Mouse (Mus musculus) CH12.LX (cell line): ENCODE data around the gene Nradd. TPM values are rescaled to one million over a fixed set of nuclear protein-coding genes. Genes with fewer than 3 reads are reported as not detected.

Experiments used
- DNase-seq: peaks from one replicate; pipeline ENCODE4 v3.0.0-alpha.2; 2013; ENCODE audit errors: extremely low read depth
- H3K27ac ChIP-seq: 2 replicates; pipeline ENCODE4 v1.5.1; 2012; ENCODE audit warnings: low read depth, mild to moderate bottlenecking, control low read depth, moderate library complexity; ENCODE audit not compliant: insufficient read depth
- H3K27me3 ChIP-seq: replicated peaks from 2 replicates; pipeline ENCODE3; 2012; ENCODE audit warnings: inconsistent platforms
- H3K36me3 ChIP-seq, 2 experiments: replicated peaks in 1 of 2; 2 replicates each; pipeline versions ENCODE3 to v1.6.1; 2012; ENCODE audit warnings: inconsistent platforms in 1 of 2, low read length in 1 of 2, mild to moderate bottlenecking in 1 of 2, mixed read lengths in 1 of 2, moderate library complexity in 1 of 2; ENCODE audit not compliant: control insufficient read depth in 1 of 2, insufficient read depth in 1 of 2
- H3K4me1 ChIP-seq, 2 experiments: 2 replicates each; pipeline ENCODE4 v1.6.1; 2012; ENCODE audit warnings: inconsistent platforms in 1 of 2, moderate library complexity in 1 of 2; ENCODE audit not compliant: insufficient read depth in 2 of 2, control insufficient read depth in 1 of 2
- H3K4me2 ChIP-seq: 2 replicates; pipeline ENCODE4 v1.6.1; 2012; ENCODE audit warnings: low read depth, mild to moderate bottlenecking, control low read depth; ENCODE audit not compliant: poor library complexity, insufficient read depth, severe bottlenecking
- H3K4me3 ChIP-seq, 3 experiments: fragments of 150-350 bp in 1 of 3; sonication (generic) in 1 of 3; replicated peaks in 1 of 3; 2 replicates each; pipeline versions ENCODE3 to v1.5.1; 2011 to 2012; ENCODE audit warnings: low read depth in 2 of 3, low read length in 2 of 3, mild to moderate bottlenecking in 2 of 3, moderate library complexity in 2 of 3, control low read depth in 1 of 3, improper control_type of control experiment in 1 of 3, inconsistent platforms in 1 of 3, mixed read lengths in 1 of 3; ENCODE audit not compliant: poor library complexity in 1 of 3
- H3K79me2 ChIP-seq: replicated peaks from 2 replicates; pipeline ENCODE4 v1.6.1; 2012; ENCODE audit warnings: mild to moderate bottlenecking, moderate library complexity; ENCODE audit not compliant: control insufficient read depth, poor library complexity, insufficient read depth, severe bottlenecking; ENCODE audit errors: extremely low read depth
- H3K9ac ChIP-seq: 2 replicates; pipeline ENCODE4 v1.6.1; 2012; ENCODE audit warnings: low read depth, mild to moderate bottlenecking, control low read depth, moderate library complexity; ENCODE audit not compliant: insufficient read depth
- H3K9me3 ChIP-seq: replicated peaks from 2 replicates; pipeline ENCODE3; 2012; ENCODE audit warnings: low read length, inconsistent platforms, mixed read lengths
- BHLHE40 ChIP-seq: IDR thresholded peaks from 2 replicates; pipeline ENCODE4 v1.6.1; 2011; ENCODE audit warnings: mild to moderate bottlenecking, low read depth, low read length, improper control_type of control experiment
- CHD2 ChIP-seq: IDR thresholded peaks from 2 replicates; pipeline ENCODE4 v1.6.1; 2011; ENCODE audit warnings: low read length, improper control_type of control experiment
- ELF1 ChIP-seq: IDR thresholded peaks from 2 replicates; pipeline ENCODE4 v1.6.1; 2014; ENCODE audit warnings: low read depth, mild to moderate bottlenecking, inconsistent platforms, low read length, improper control_type of control experiment
- HCFC1 ChIP-seq: IDR thresholded peaks from 2 replicates; pipeline ENCODE4 v1.6.1; 2012; ENCODE audit warnings: low read depth, mild to moderate bottlenecking, inconsistent platforms, low read length, improper control_type of control experiment
- IRF4 ChIP-seq: IDR thresholded peaks from 2 replicates; pipeline ENCODE4 v1.6.1; 2014; ENCODE audit warnings: low read depth, mild to moderate bottlenecking, inconsistent platforms, low read length, improper control_type of control experiment
- JUN ChIP-seq: IDR thresholded peaks from 2 replicates; pipeline ENCODE4 v1.6.1; 2011; ENCODE audit warnings: low read depth, mild to moderate bottlenecking, low read length, improper control_type of control experiment, moderate library complexity; ENCODE audit not compliant: insufficient read depth
- KAT2A ChIP-seq: IDR thresholded peaks from 2 replicates; pipeline ENCODE4 v1.6.1; 2012; ENCODE audit warnings: low read length, improper control_type of control experiment, inconsistent platforms; ENCODE audit not compliant: insufficient replicate concordance
- MAFK ChIP-seq: IDR thresholded peaks from 2 replicates; pipeline ENCODE4 v1.6.1; 2011; ENCODE audit warnings: low read length, improper control_type of control experiment; ENCODE audit not compliant: insufficient replicate concordance
- MAZ ChIP-seq: IDR thresholded peaks from 2 replicates; pipeline ENCODE4 v1.6.1; 2012; ENCODE audit warnings: low read depth, mild to moderate bottlenecking, inconsistent platforms, low read length, improper control_type of control experiment, moderate library complexity
- MEF2A ChIP-seq: IDR thresholded peaks from 2 replicates; pipeline ENCODE4 v1.6.1; 2014; ENCODE audit warnings: low read depth, mild to moderate bottlenecking, inconsistent platforms, low read length, improper control_type of control experiment, borderline replicate concordance
- MYC ChIP-seq: IDR thresholded peaks from 2 replicates; pipeline ENCODE4 v1.6.1; 2011; ENCODE audit warnings: low read depth, mild to moderate bottlenecking, improper control_type of control experiment, low read length
- NELFE ChIP-seq: IDR thresholded peaks from 2 replicates; pipeline ENCODE4 v1.6.1; 2011; ENCODE audit warnings: low read depth, low read length, improper control_type of control experiment
- NRF1 ChIP-seq: IDR thresholded peaks from 2 replicates; pipeline ENCODE4 v1.6.1; 2014; ENCODE audit warnings: low read depth, mild to moderate bottlenecking, inconsistent platforms, low read length, improper control_type of control experiment, moderate library complexity
- POLR2A ChIP-seq: IDR thresholded peaks from 2 replicates; pipeline ENCODE4 v1.6.1; 2011; ENCODE audit warnings: low read depth, mild to moderate bottlenecking, improper control_type of control experiment, low read length
- POLR2AphosphoS2 ChIP-seq: IDR thresholded peaks from 2 replicates; pipeline ENCODE4 v1.6.1; 2011; ENCODE audit warnings: low read depth, low read length, improper control_type of control experiment
- SIN3A ChIP-seq: IDR thresholded peaks from 2 replicates; pipeline ENCODE4 v1.6.1; 2012; ENCODE audit warnings: low read length, improper control_type of control experiment, inconsistent platforms
- TBP ChIP-seq: conservative IDR thresholded peaks from 2 replicates; pipeline ENCODE4 v1.6.1; 2011; ENCODE audit warnings: low read depth, low read length, improper control_type of control experiment
- TCF12 ChIP-seq: IDR thresholded peaks from 2 replicates; pipeline ENCODE4 v1.6.1; 2014; ENCODE audit warnings: low read depth, mild to moderate bottlenecking, inconsistent platforms, low read length, improper control_type of control experiment
- UBTF ChIP-seq: IDR thresholded peaks from 2 replicates; pipeline ENCODE4 v1.6.1; 2012; ENCODE audit warnings: low read depth, mild to moderate bottlenecking, inconsistent platforms, low read length, improper control_type of control experiment, moderate library complexity
- USF1 ChIP-seq: IDR thresholded peaks from 2 replicates; pipeline ENCODE4 v1.6.1; 2014; ENCODE audit warnings: low read depth, mild to moderate bottlenecking, inconsistent platforms, low read length, improper control_type of control experiment
- ZMIZ1 ChIP-seq: IDR thresholded peaks from 2 replicates; pipeline ENCODE4 v1.6.1; 2012; ENCODE audit warnings: low read depth, mild to moderate bottlenecking, inconsistent platforms, low read length, improper control_type of control experiment
- ZNF384 ChIP-seq: IDR thresholded peaks from 2 replicates; pipeline ENCODE4 v1.6.1; 2012; ENCODE audit warnings: low read depth, low read length, improper control_type of control experiment, inconsistent platforms
- dilution Hi-C: fragments of 300-500 bp; cut with MboI; formaldehyde crosslinking; loops from 2 replicates; pipeline ENCODE4 v1.14.3; 2020; ENCODE audit warnings: low sequenced_read_pairs; ENCODE audit not compliant: extremely low pct_unique_long_range_greater_than_20kb, extremely low pct_ligation_motif_present
- in situ Hi-C: fragments of 300-500 bp; cut with MboI; formaldehyde crosslinking; loops from 3 replicates; pipeline ENCODE4 v1.14.3; 2019; ENCODE audit warnings: low sequenced_read_pairs, low pct_ligation_motif_present, low pct_unique_long_range_greater_than_20kb, mixed read lengths
- polyA plus RNA-seq: library from polyadenylated mRNA; unstranded; fragments of >175 nt; gene quantifications from 2 replicates; pipeline ENCODE4 v1.2.1, GENCODE M21; 2012; ENCODE audit warnings: low read depth; ENCODE audit not compliant: insufficient read length
- total RNA-seq, 2 experiments: library from RNA; depleted of rRNA; stranded (reverse); fragments of 300-350 nt in 1 of 2; fragments of >200 nt in 1 of 2; gene quantifications; 2 replicates each; pipeline ENCODE4 v1.2.3; 2012 to 2014

Nradd gene
- total and polyA plus RNA-seq, 3 experiments: 8.9 to 18.4 (median 15.8) TPM

- in situ Hi-C loops (no loop called here), dilution Hi-C loops (no loop called here)
- peak; percentile 98 for DNase-seq
- TF ChIP-seq ZNF384 (no peak), MAFK (no peak), BHLHE40 (peak; percentile 4; the same call in 1 of the 2 replicates), TCF12 (peak; percentile 91), TBP (peak; percentile 72; the same call in 1 of the 2 replicates), POLR2A (peak; percentile 97), JUN (no peak), SIN3A (peak; percentile 83), MEF2A (peak; percentile 53; the same call in 1 of the 2 replicates), IRF4 (no peak), KAT2A (peak; percentile 54; the same call in 1 of the 2 replicates), ZMIZ1 (peak; percentile 76; the same call in 1 of the 2 replicates), MAZ (peak; percentile 98), NELFE (peak; percentile 96), ELF1 (peak; percentile 90), USF1 (no peak), CHD2 (no peak; the same call in 1 of the 2 replicates), UBTF (no peak), HCFC1 (peak; percentile 76), NRF1 (peak; percentile 93), POLR2AphosphoS2 (peak; percentile 76; the same call in 1 of the 2 replicates), MYC (peak; percentile 29; the same call in 1 of the 2 replicates)
- peak within 1 kb of the TSS; percentile 71 for H3K4me2 ChIP-seq
- peak within 1 kb of the TSS; percentile 85 for H3K9ac ChIP-seq
- peak within 1 kb of the TSS; percentile 86 for H3K27ac ChIP-seq
- H3K4me1 ChIP-seq: peaks cover 28 to 72% of the 10 kb centered on the region in 2 experiments
- peaks cover 0 to 7% of the 10 kb centered on the region in 2 experiments for H3K36me3 ChIP-seq
- peaks cover 33% of the 10 kb centered on the region for H3K79me2 ChIP-seq
- peak within 1 kb of the TSS; percentile 67 to 80 (median 69) for H3K4me3 ChIP-seq
- H3K9me3 ChIP-seq: no peaks in the 10 kb centered on the region
- no peaks in the 10 kb centered on the region for H3K27me3 ChIP-seq
These were observed 32.3 kb upstream of the Nradd start, which contains the start of gene Ccdc12 for GRCm38 (mm10) chr9:110656249-110657221. TSS of gene Ccdc12 (plus strand) at chr9:110656503.
